Mouse (Mus musculus): ENCODE measurements around the gene Lat2. TPM values are rescaled to one million over a fixed set of nuclear protein-coding genes. Genes with fewer than 3 reads are reported as not detected.
A peak's percentile ranks its signal among the peaks of the same experiment; 100 is the strongest.

The Lat2 gene
- polyA plus RNA-seq, 1 experiment from 2014 or later: 2.5 TPM

GRCm38 (mm10) chr5:134584798-134585197, 30.0 kb downstream of the Lat2 start:
- Histone ChIP-seq H3K4me1 (replicated peaks) (peaks cover 10% of the 10 kb centered on the region), H3K36me3 (no peaks in the 10 kb centered on the region), H3K4me2 (no peak overlapping the region), H3K27me3 (no peaks in the 10 kb centered on the region), H3K9me3 (replicated peaks) (no peaks in the 10 kb centered on the region), H3K4me3 (no peak overlapping the region), H3K27ac (no peak overlapping the region), H3K9ac (no peak overlapping the region)
- WGBS: 87% methylated on average over 5 of the region's 5 CpGs
- no peak for ATAC-seq (replicated peaks; ENCODE audit: insufficient number of reproducible peaks, insufficient read depth, low FRiP score, low read depth)

DNA sequence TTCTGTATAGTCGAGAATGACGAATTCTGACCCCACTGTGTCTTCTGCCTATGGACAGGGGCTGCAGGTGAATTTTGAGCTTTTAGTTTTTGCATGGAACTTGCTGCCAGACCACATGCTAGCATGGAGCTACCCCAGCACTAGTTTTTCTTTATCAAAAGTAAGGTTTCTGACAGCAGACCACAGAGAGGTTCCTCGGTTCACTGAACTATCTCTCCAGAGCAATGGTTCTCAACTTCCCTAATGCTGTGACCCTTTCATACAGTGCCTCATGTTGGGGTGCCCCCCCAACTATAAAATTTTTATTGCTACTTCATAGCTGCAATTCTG, 31.0 kb downstream of the Lat2 start:
- H3K9ac ChIP-seq: no peak overlapping the region
- ATAC-seq (replicated peaks; ENCODE audit: insufficient number of reproducible peaks, insufficient read depth, low FRiP score, low read depth): no peak
- no peaks in the 10 kb centered on the region for H3K36me3 ChIP-seq
- H3K9me3 ChIP-seq (replicated peaks): no peaks in the 10 kb centered on the region
- no peak overlapping the region for H3K27ac ChIP-seq
- peaks cover 10% of the 10 kb centered on the region for H3K4me1 ChIP-seq (replicated peaks)
- no peaks in the 10 kb centered on the region for H3K27me3 ChIP-seq
- peak overlapping the region; percentile 73; the same call in 1 of the 2 replicates for H3K4me2 ChIP-seq
- 65% methylated on average over 3 of the region's 3 CpGs for WGBS
- peak overlapping the region; percentile 99; the same call in 1 of the 2 replicates for H3K4me3 ChIP-seq

DNA sequence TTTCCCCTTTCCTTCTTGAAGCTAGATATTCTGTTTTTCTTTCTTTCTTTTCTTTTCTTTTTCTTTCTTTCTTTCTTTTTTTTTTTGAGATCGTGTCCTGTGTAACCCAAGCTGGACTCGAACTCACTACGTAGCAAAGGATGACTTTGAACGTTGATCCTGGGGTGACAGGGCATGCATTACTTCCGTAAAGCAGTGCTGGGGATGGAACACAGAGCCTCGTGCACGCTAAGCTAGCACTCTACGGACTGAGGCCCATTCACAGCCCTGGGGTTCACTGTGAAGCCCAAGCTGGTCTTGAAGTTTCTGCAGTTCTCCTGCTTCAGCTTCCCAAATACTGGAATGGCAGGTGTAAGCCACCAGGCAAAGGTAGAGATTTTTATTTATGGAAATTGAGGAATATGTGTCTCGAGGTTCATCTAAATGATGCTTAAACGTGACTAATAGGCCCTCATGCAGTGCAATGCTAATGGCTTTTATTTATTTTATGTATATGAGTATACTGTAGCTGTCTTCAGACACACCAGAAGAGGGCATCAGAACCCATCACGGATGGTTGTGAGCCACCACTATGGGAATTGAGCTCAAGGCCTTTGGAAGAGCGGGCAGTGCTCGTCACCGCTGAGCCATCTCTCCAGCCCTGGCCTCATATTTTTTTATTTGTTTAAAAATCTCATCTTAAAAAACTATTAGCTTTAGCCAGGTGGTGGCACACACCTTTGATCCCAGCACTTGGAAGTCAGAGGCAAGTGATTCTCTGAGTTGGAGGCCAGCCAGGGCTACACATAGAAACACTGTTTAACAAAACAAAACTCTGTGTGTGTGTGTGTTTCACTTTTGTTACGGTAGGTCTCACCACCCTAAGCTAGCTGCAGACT, 31.6 kb downstream of the Lat2 start:
- Histone ChIP-seq H3K9ac (peak overlapping the region; percentile 95), H3K27me3 (no peaks in the 10 kb centered on the region), H3K9me3 (replicated peaks) (no peaks in the 10 kb centered on the region), H3K4me3 (peak overlapping the region; percentile 99), H3K36me3 (no peaks in the 10 kb centered on the region), H3K4me1 (replicated peaks) (peaks cover 10% of the 10 kb centered on the region), H3K4me2 (peak overlapping the region; percentile 73), H3K27ac (peak overlapping the region; percentile 74)
- WGBS: 28% methylated on average over 15 of the region's 15 CpGs
- no peak for ATAC-seq (replicated peaks; ENCODE audit: insufficient number of reproducible peaks, insufficient read depth, low FRiP score, low read depth)

- no peaks in the 10 kb centered on the region for H3K9me3 ChIP-seq (replicated peaks)
- peak; percentile 95 for ATAC-seq (replicated peaks; ENCODE audit: insufficient number of reproducible peaks, insufficient read depth, low FRiP score, low read depth)
- H3K9ac ChIP-seq: peak overlapping the region; percentile 95
- peak overlapping the region; percentile 99 for H3K4me3 ChIP-seq
- WGBS: 8% methylated on average over 30 of the region's 30 CpGs
- peak overlapping the region; percentile 74 for H3K27ac ChIP-seq
- H3K4me1 ChIP-seq (replicated peaks): peaks cover 10% of the 10 kb centered on the region
- H3K36me3 ChIP-seq: no peaks in the 10 kb centered on the region
- no peaks in the 10 kb centered on the region for H3K27me3 ChIP-seq
- peak overlapping the region; percentile 73 for H3K4me2 ChIP-seq
Measured at GRCm38 (mm10) chr5:134582221-134582907, 32.5 kb downstream of the Lat2 start.

GRCm38 (mm10) chr5:134581146-134581545, 33.7 kb downstream of the Lat2 start, which contains the start of gene Rfc2:
Gene Rfc2 (plus strand): TSS chr5:134581366.
- Histone ChIP-seq H3K27me3 (no peaks in the 10 kb centered on the region), H3K36me3 (no peaks in the 10 kb centered on the region), H3K27ac (no peak within 1 kb of the TSS), H3K9me3 (replicated peaks) (no peaks in the 10 kb centered on the region), H3K9ac (no peak within 1 kb of the TSS), H3K4me2 (no peak within 1 kb of the TSS), H3K4me1 (replicated peaks) (peaks cover 10% of the 10 kb centered on the region), H3K4me3 (no peak within 1 kb of the TSS)
- no peak for ATAC-seq (replicated peaks; ENCODE audit: insufficient number of reproducible peaks, insufficient read depth, low FRiP score, low read depth)
- 76% methylated on average over 5 of the region's 5 CpGs for WGBS

GRCm38 (mm10) chr5:134579135-134579534, 35.7 kb downstream of the Lat2 start:
- WGBS: 69% methylated on average over 3 of the region's 3 CpGs
- Histone ChIP-seq H3K4me1 (replicated peaks) (peaks cover 10% of the 10 kb centered on the region), H3K27me3 (no peaks in the 10 kb centered on the region), H3K27ac (no peak overlapping the region), H3K4me3 (no peak overlapping the region), H3K36me3 (no peaks in the 10 kb centered on the region), H3K9me3 (replicated peaks) (no peaks in the 10 kb centered on the region), H3K4me2 (no peak overlapping the region), H3K9ac (no peak overlapping the region)
- ATAC-seq (replicated peaks; ENCODE audit: insufficient number of reproducible peaks, insufficient read depth, low FRiP score, low read depth): no peak

- H3K27me3 ChIP-seq: no peaks in the 10 kb centered on the region
- peaks cover 4% of the 10 kb centered on the region for H3K4me1 ChIP-seq (replicated peaks)
- ATAC-seq (replicated peaks; ENCODE audit: insufficient number of reproducible peaks, insufficient read depth, low FRiP score, low read depth): no peak
- no peaks in the 10 kb centered on the region for H3K36me3 ChIP-seq
- H3K9me3 ChIP-seq (replicated peaks): no peaks in the 10 kb centered on the region
- WGBS: 73% methylated on average over 7 of the region's 7 CpGs
- H3K4me2 ChIP-seq: no peak overlapping the region
- H3K9ac ChIP-seq: no peak overlapping the region
- no peak overlapping the region for H3K27ac ChIP-seq
- H3K4me3 ChIP-seq: no peak overlapping the region
Measured at GRCm38 (mm10) chr5:134577534-134577933, 37.3 kb downstream of the Lat2 start.

DNA sequence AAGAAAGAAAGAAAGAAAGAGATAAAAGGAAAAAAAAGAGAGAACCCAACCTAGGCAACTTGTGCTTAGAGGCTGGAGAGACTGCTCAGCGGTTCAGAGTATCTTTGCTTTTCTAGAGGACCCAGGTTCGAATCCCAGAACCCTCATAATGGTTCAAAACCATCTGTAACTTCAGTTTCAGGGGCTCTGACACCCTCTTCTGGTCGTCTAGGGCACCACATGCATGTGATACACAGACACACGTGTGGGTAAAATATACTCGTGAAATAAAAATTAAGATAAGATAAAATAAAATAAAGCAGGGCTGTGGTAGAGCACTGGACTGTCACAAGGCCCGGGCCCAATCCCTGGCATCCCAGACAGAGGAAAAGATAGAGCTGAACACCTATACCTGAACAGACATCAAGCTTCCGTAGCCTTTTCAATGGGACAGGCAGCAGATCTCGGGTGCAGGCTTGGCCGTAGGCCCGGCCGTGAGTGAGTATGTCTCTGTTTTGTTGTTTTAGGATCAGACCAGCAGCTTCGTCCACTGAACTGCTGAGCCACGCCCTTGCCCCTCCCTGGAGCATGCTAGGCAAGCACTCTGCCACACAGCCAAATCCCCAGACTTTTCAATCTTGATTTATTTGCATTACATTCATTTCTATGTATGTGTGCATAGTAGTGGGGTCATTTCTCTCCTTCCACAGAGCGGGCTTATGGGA, 38.2 kb downstream of the Lat2 start:
- H3K9me3 ChIP-seq (replicated peaks): no peaks in the 10 kb centered on the region
- 74% methylated on average over 14 of the region's 14 CpGs for WGBS
- ATAC-seq (replicated peaks; ENCODE audit: insufficient number of reproducible peaks, insufficient read depth, low FRiP score, low read depth): no peak

GRCm38 (mm10) chr5:134575833-134576232, 39.0 kb downstream of the Lat2 start:
- no peak overlapping the region for H3K9ac ChIP-seq
- peaks cover 12% of the 10 kb centered on the region for H3K4me1 ChIP-seq (replicated peaks)
- H3K4me2 ChIP-seq: no peak overlapping the region
- H3K4me3 ChIP-seq: no peak overlapping the region
- no peak for ATAC-seq (replicated peaks; ENCODE audit: insufficient number of reproducible peaks, insufficient read depth, low FRiP score, low read depth)
- H3K9me3 ChIP-seq (replicated peaks): no peaks in the 10 kb centered on the region
- H3K27ac ChIP-seq: no peak overlapping the region
- H3K27me3 ChIP-seq: no peaks in the 10 kb centered on the region
- WGBS: 91% methylated on average over 5 of the region's 5 CpGs
- H3K36me3 ChIP-seq: no peaks in the 10 kb centered on the region

More for the DNA sequence above, 38.2 kb downstream of the Lat2 start:
- Histone ChIP-seq H3K27ac (no peak overlapping the region), H3K27me3 (no peaks in the 10 kb centered on the region), H3K4me3 (no peak overlapping the region), H3K4me1 (replicated peaks) (peaks cover 9% of the 10 kb centered on the region), H3K36me3 (no peaks in the 10 kb centered on the region), H3K9ac (no peak overlapping the region), H3K4me2 (no peak overlapping the region)

GRCm38 (mm10) chr5:134572508-134573214, 42.2 kb downstream of the Lat2 start:
- H3K27ac ChIP-seq: peak overlapping the region; percentile 85
- peaks cover 17% of the 10 kb centered on the region for H3K4me1 ChIP-seq (replicated peaks)
- no peak for ATAC-seq (replicated peaks; ENCODE audit: insufficient number of reproducible peaks, insufficient read depth, low FRiP score, low read depth)
- H3K4me3 ChIP-seq: peak overlapping the region; percentile 62
- H3K36me3 ChIP-seq: no peaks in the 10 kb centered on the region
- peak overlapping the region; percentile 60 for H3K9ac ChIP-seq
- H3K4me2 ChIP-seq: peak overlapping the region; percentile 85
- 33% methylated on average over 10 of the region's 10 CpGs for WGBS
- H3K9me3 ChIP-seq (replicated peaks): no peaks in the 10 kb centered on the region
- no peaks in the 10 kb centered on the region for H3K27me3 ChIP-seq

Measured in heart, embryonic 15.5 days (tissue).